Mouse (Mus musculus) midbrain, embryonic 11.5 days (tissue): ENCODE measurements around the gene Dhx35. TPM values are rescaled to one million over a fixed set of nuclear protein-coding genes. Genes with fewer than 3 reads are reported as not detected.

Experiments used
- ATAC-seq: fragments of 200-750 bp; cut with Nextera tagmentation; 2 replicates; pipeline ENCODE4 v1.8.0; 2017; ENCODE audit warnings: moderate TSS enrichment, moderate library complexity; ENCODE audit not compliant: low FRiP score
- DNase-seq: peaks from one replicate; pipeline ENCODE4 v3.0.0; 2015; ENCODE audit warnings: low spot score; ENCODE audit errors: missing footprints
- H3K27ac ChIP-seq: fragments of 300-500 bp; sonication (generic); 2 replicates; pipeline ENCODE4 v1.5.1; 2014; ENCODE audit warnings: low read depth, low read length
- H3K27me3 ChIP-seq: fragments of 300-500 bp; sonication (generic); 2 replicates; pipeline ENCODE4 v1.6.1; 2014; ENCODE audit warnings: mild to moderate bottlenecking, low read length, moderate library complexity, mixed read lengths; ENCODE audit not compliant: control insufficient read depth, insufficient read depth
- H3K36me3 ChIP-seq: fragments of 300-500 bp; sonication (generic); 2 replicates; pipeline ENCODE4 v1.6.1; 2014; ENCODE audit warnings: mild to moderate bottlenecking, low read length, moderate library complexity, mixed read lengths; ENCODE audit not compliant: control insufficient read depth, insufficient read depth
- H3K4me1 ChIP-seq: fragments of 300-500 bp; sonication (generic); 2 replicates; pipeline ENCODE4 v1.6.1; 2014; ENCODE audit warnings: low read length; ENCODE audit not compliant: control insufficient read depth, insufficient read depth
- H3K4me2 ChIP-seq: fragments of 300-500 bp; sonication (generic); 2 replicates; pipeline ENCODE4 v1.6.1; 2014; ENCODE audit warnings: mild to moderate bottlenecking, moderate library complexity
- H3K4me3 ChIP-seq: fragments of 300-500 bp; sonication (generic); 2 replicates; pipeline ENCODE4 v1.5.1; 2014; ENCODE audit warnings: low read depth, low read length
- H3K9ac ChIP-seq: fragments of 300-500 bp; sonication (generic); 2 replicates; pipeline ENCODE4 v1.6.1; 2014; ENCODE audit warnings: low read length
- H3K9me3 ChIP-seq: fragments of 300-500 bp; sonication (generic); 2 replicates; pipeline ENCODE4 v1.6.1; 2016; ENCODE audit warnings: low read length; ENCODE audit not compliant: control insufficient read depth
- WGBS: fragments of 180-500 bp; shearing (Covaris S2); extraction: QIAGEN DNeasy Blood & Tissue Kit; methylation state at CpG from one replicate; pipeline ENCODE4 v1.1.7; 2014; 5-methylcytosine and 5-hydroxymethylcytosine counted together
- polyA plus RNA-seq: library from polyadenylated mRNA; unstranded; fragments of >200 nt; fragmentation: Nextera tagmentation; extraction: Ambion mirVana; gene quantifications from 2 replicates; pipeline ENCODE4 v1.2.1, GENCODE M21; 2014

Dhx35 gene
- polyA plus RNA-seq, 1 experiment from 2014 or later: 18.3 TPM

- H3K27ac ChIP-seq: peak overlapping the region; percentile 45; the same call in 1 of the 2 replicates
- H3K4me1 ChIP-seq: peaks cover 6% of the 10 kb centered on the region
- peak overlapping the region; percentile 67 for H3K4me2 ChIP-seq
- ATAC-seq: no peak; the same call in 1 of the 2 replicates
- no peak for DNase-seq
- no peaks in the 10 kb centered on the region; the same call in 1 of the 2 replicates for H3K9me3 ChIP-seq
- H3K9ac ChIP-seq: peak overlapping the region; percentile 72
- peak overlapping the region; percentile 75 for H3K4me3 ChIP-seq
- WGBS: 11% methylated on average over 15 of the region's 15 CpGs
- no peaks in the 10 kb centered on the region for H3K27me3 ChIP-seq
- no peaks in the 10 kb centered on the region for H3K36me3 ChIP-seq
Measured at GRCm38 (mm10) chr2:158795043-158795442, 436 bp downstream of the Dhx35 start.

- WGBS: 88% methylated on average over 2 of the region's 2 CpGs
- no peak for DNase-seq
- no peak for ATAC-seq
- Histone ChIP-seq H3K9ac (no peak overlapping the region), H3K4me1 (peaks cover 6% of the 10 kb centered on the region), H3K4me3 (no peak overlapping the region), H3K4me2 (no peak overlapping the region), H3K9me3 (no peaks in the 10 kb centered on the region; the same call in 1 of the 2 replicates), H3K36me3 (no peaks in the 10 kb centered on the region), H3K27me3 (no peaks in the 10 kb centered on the region), H3K27ac (no peak overlapping the region)
Measured at GRCm38 (mm10) chr2:158795875-158796274, 1.3 kb downstream of the Dhx35 start.

- H3K27ac ChIP-seq: no peak overlapping the region
Measured at GRCm38 (mm10) chr2:158799328-158799727, 4.7 kb downstream of the Dhx35 start.

GRCm38 (mm10) chr2:158800788-158801187 lies 6.2 kb downstream of the Dhx35 start:
- 97% methylated on average over 8 of the region's 8 CpGs for WGBS
- ATAC-seq (no peak), DNase-seq (no peak)
- Histone ChIP-seq H3K4me2 (no peak overlapping the region), H3K9me3 (no peaks in the 10 kb centered on the region; the same call in 1 of the 2 replicates), H3K36me3 (peaks cover 9% of the 10 kb centered on the region; the same call in 1 of the 2 replicates), H3K4me1 (no peaks in the 10 kb centered on the region), H3K9ac (no peak overlapping the region), H3K4me3 (no peak overlapping the region), H3K27ac (no peak overlapping the region), H3K27me3 (no peaks in the 10 kb centered on the region)

More at GRCm38 (mm10) chr2:158799328-158799727, 4.7 kb downstream of the Dhx35 start:
- no peak overlapping the region for H3K4me3 ChIP-seq
- WGBS: 71% methylated on average over 4 of the region's 4 CpGs
- no peaks in the 10 kb centered on the region; the same call in 1 of the 2 replicates for H3K9me3 ChIP-seq
- no peak overlapping the region for H3K9ac ChIP-seq
- ATAC-seq (no peak), DNase-seq (no peak)
- no peaks in the 10 kb centered on the region for H3K27me3 ChIP-seq
- peaks cover 9% of the 10 kb centered on the region; the same call in 1 of the 2 replicates for H3K36me3 ChIP-seq
- H3K4me1 ChIP-seq: peaks cover 3% of the 10 kb centered on the region
- no peak overlapping the region for H3K4me2 ChIP-seq

GRCm38 (mm10) chr2:158803575-158803974 lies 9.0 kb downstream of the Dhx35 start:
- no peak overlapping the region for H3K27ac ChIP-seq
- ATAC-seq: no peak
- no peak overlapping the region for H3K9ac ChIP-seq
- H3K4me3 ChIP-seq: no peak overlapping the region
- no peaks in the 10 kb centered on the region; the same call in 1 of the 2 replicates for H3K9me3 ChIP-seq
- no peak overlapping the region for H3K4me2 ChIP-seq
- peaks cover 9% of the 10 kb centered on the region; the same call in 1 of the 2 replicates for H3K36me3 ChIP-seq
- H3K4me1 ChIP-seq: no peaks in the 10 kb centered on the region
- DNase-seq: no peak
- H3K27me3 ChIP-seq: no peaks in the 10 kb centered on the region
- 89% methylated on average over 8 of the region's 8 CpGs for WGBS

- Histone ChIP-seq H3K4me3 (no peak overlapping the region), H3K9me3 (no peaks in the 10 kb centered on the region), H3K4me2 (no peak overlapping the region), H3K27ac (no peak overlapping the region), H3K4me1 (no peaks in the 10 kb centered on the region), H3K27me3 (no peaks in the 10 kb centered on the region), H3K9ac (no peak overlapping the region), H3K36me3 (no peaks in the 10 kb centered on the region)
- ATAC-seq (no peak), DNase-seq (no peak)
Measured at GRCm38 (mm10) chr2:158815686-158816085, 21.1 kb downstream of the Dhx35 start.

GRCm38 (mm10) chr2:158816239-158816638 lies 21.6 kb downstream of the Dhx35 start:
- Histone ChIP-seq H3K27ac (no peak overlapping the region), H3K27me3 (no peaks in the 10 kb centered on the region), H3K36me3 (no peaks in the 10 kb centered on the region), H3K4me1 (no peaks in the 10 kb centered on the region), H3K4me2 (no peak overlapping the region), H3K9me3 (no peaks in the 10 kb centered on the region), H3K9ac (no peak overlapping the region), H3K4me3 (no peak overlapping the region)
- no peak for DNase-seq
- ATAC-seq: no peak
- WGBS: 90% methylated on average over 4 of the region's 4 CpGs

- no peaks in the 10 kb centered on the region for H3K4me1 ChIP-seq
- no peak overlapping the region for H3K4me3 ChIP-seq
- no peak overlapping the region for H3K9ac ChIP-seq
- DNase-seq (no peak), ATAC-seq (no peak)
- WGBS: 88% methylated on average over 8 of the region's 8 CpGs
- no peak overlapping the region for H3K27ac ChIP-seq
- no peaks in the 10 kb centered on the region for H3K9me3 ChIP-seq
- H3K27me3 ChIP-seq: no peaks in the 10 kb centered on the region
- H3K4me2 ChIP-seq: no peak overlapping the region
- no peaks in the 10 kb centered on the region for H3K36me3 ChIP-seq
Measured at GRCm38 (mm10) chr2:158817708-158818107, 23.1 kb downstream of the Dhx35 start.

GRCm38 (mm10) chr2:158828124-158828523 lies 33.5 kb downstream of the Dhx35 start:
- Histone ChIP-seq H3K27ac (no peak overlapping the region), H3K4me2 (no peak overlapping the region), H3K4me3 (no peak overlapping the region), H3K27me3 (no peaks in the 10 kb centered on the region), H3K4me1 (no peaks in the 10 kb centered on the region), H3K36me3 (no peaks in the 10 kb centered on the region), H3K9me3 (no peaks in the 10 kb centered on the region), H3K9ac (no peak overlapping the region)
- 88% methylated on average over 2 of the region's 2 CpGs for WGBS
- ATAC-seq (no peak), DNase-seq (peak; percentile 73)
